9 mouse cellular contexts compared by ENCODE assay signal in the genomic region with DNA sequence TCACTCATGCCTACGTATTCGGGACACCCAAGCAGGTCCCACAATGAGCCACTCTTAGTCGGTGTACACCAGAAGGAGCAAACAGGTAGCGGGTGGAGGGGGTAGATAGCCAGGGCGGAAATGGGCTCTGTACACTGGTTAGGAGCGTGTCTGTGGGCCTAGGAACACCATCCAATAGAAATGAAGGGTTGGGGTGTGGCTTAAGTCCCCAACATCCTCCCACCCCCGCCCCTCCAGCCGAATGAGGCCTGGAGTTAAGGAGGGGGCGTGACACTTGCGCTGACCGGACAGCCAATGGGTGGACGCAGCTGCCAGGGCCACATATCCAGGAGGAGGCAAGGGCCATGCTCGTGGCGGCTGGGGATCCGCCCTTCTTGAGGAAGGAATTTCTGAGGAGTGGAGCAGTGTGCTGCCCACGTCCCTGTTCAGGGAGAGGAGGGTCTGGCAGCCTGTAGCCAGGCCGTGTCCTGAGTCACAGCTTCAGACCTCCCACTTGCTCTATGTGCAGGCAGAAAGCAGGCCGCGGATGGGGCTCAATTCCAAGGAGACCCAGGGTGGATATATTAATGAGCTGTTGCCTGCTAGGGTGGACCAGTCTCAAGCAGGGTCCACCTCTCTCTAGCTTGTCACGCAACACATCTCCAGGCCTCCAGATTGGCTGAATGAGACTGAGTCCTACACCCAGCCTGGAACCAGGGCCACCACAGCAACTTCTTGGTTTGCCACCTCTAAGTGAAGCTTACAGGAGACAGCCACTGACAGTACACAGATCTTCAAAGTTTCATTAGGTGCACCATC. TPM values are rescaled to one million over a fixed set of nuclear protein-coding genes. Genes with fewer than 3 reads are reported as not detected.
DNase-seq lines count a peak whose midpoint lies in the region; ATAC-seq and TF ChIP-seq lines count a peak whose summit lies in the region.
"Had no signal": no experiment of that assay in that cellular context is flagged by ENCODE, and none has a peak within 500 bp of the region (broad histone marks: within the 10 kb centered on the region; RNA-seq: fewer than 3 reads in every experiment).

No protein-coding gene starts in this region.

- 13% methylated on average over 18 of the region's 20 CpGs for WGBS in embryonic facial prominence, embryonic 14.5 days
- 6% methylated on average over 20 of the region's 20 CpGs for WGBS in heart, embryonic 11.5 days (ENCODE audit: insufficient replicate concordance)
- 4% methylated on average over 19 of the region's 20 CpGs for WGBS in kidney, embryonic 14.5 days

- H3K36me3 ChIP-seq in embryonic facial prominence, embryonic 14.5 days (ENCODE audit: control insufficient read depth, insufficient read depth, low read length) = no peaks in the 10 kb centered on the region
- H3K36me3 ChIP-seq in heart, embryonic 11.5 days (ENCODE audit: control insufficient read depth, insufficient read depth, low read length) = no peaks in the 10 kb centered on the region
- no peaks in the 10 kb centered on the region for H3K36me3 ChIP-seq in kidney, embryonic 14.5 days (ENCODE audit: control insufficient read depth, insufficient read depth, low read length)

- no peak for TF ChIP-seq CTCF in brain, embryonic 14.5 days (IDR thresholded peaks at IDR 0.05; ENCODE audit: borderline replicate concordance, extremely low read depth, insufficient read depth, insufficient read length)

- H3K4me2 ChIP-seq in embryonic facial prominence, embryonic 14.5 days (ENCODE audit: low read depth, low read length) = peak overlapping the region; percentile 55
- H3K4me2 ChIP-seq in heart, embryonic 11.5 days = peak overlapping the region; percentile 59
- H3K4me2 ChIP-seq in kidney, embryonic 14.5 days (replicated peaks; ENCODE audit: low read depth, low read length) = peak overlapping the region; percentile 42

- peak; percentile 93 for ATAC-seq in embryonic facial prominence, embryonic 14.5 days (ENCODE audit: low read depth)
- ATAC-seq in heart, embryonic 11.5 days (replicated peaks; ENCODE audit: insufficient number of reproducible peaks, low FRiP score, low TSS enrichment) = peak; percentile 86
- ATAC-seq in kidney, embryonic 14.5 days (ENCODE audit: low FRiP score, low TSS enrichment) = peak; percentile 93

- peak overlapping the region; percentile 51 for H3K9ac ChIP-seq in embryonic facial prominence, embryonic 14.5 days (ENCODE audit: low read depth, low read length)
- H3K9ac ChIP-seq in heart, embryonic 11.5 days (ENCODE audit: low read depth, low read length) = peak overlapping the region; percentile 50; the same call in 1 of the 2 replicates
- H3K9ac ChIP-seq in kidney, embryonic 14.5 days (ENCODE audit: low read depth, low read length) = 0 out of 2 replicates have a peak overlapping the region, but pooled peaks have one; percentile 8

- H3K4me3 ChIP-seq in embryonic facial prominence, embryonic 14.5 days (ENCODE audit: low read depth, low read length) = peak overlapping the region; percentile 17
- peak overlapping the region; percentile 13 for H3K4me3 ChIP-seq in heart, embryonic 11.5 days (ENCODE audit: low read depth, low read length)
- peak overlapping the region; percentile 14; the same call in 1 of the 2 replicates for H3K4me3 ChIP-seq in kidney, embryonic 14.5 days (ENCODE audit: low read length)

- no peak for TF ChIP-seq POLR2A in brain, embryonic 14.5 days (IDR thresholded peaks at IDR 0.05; ENCODE audit: borderline replicate concordance, extremely low read depth, insufficient read depth, insufficient read length, poor library complexity, severe bottlenecking)

- H3K27ac ChIP-seq in embryonic facial prominence, embryonic 14.5 days (replicated peaks; ENCODE audit: low read depth, low read length) = peak overlapping the region; percentile 58
- no peak overlapping the region for H3K27ac ChIP-seq in heart, embryonic 11.5 days (ENCODE audit: low read depth, low read length)
- H3K27ac ChIP-seq in kidney, embryonic 14.5 days (ENCODE audit: low read depth, low read length) = peak overlapping the region; percentile 73

- peak; percentile 87 for DNase-seq in brain, embryonic 14.5 days (ENCODE audit: low read depth)
- DNase-seq in embryonic facial prominence, embryonic 14.5 days (ENCODE audit: low spot score) = peak; percentile 92
- peak; percentile 92 for DNase-seq in lung, postnatal 10 days
- DNase-seq in skeletal muscle tissue, adult 2 months (ENCODE audit: low read depth, low spot score) = peak; percentile 76
- DNase-seq in right cerebral cortex, adult 2 months (ENCODE audit: low spot score in 2 of 2) = no peak
- DNase-seq in layer of hippocampus, adult 9-11 months = no peak

- peaks cover 28% of the 10 kb centered on the region for H3K4me1 ChIP-seq in embryonic facial prominence, embryonic 14.5 days (ENCODE audit: control insufficient read depth, insufficient read depth, low read length)
- 0 out of 2 replicates have a peak, but pooled peaks cover 4% of the 10 kb centered on the region for H3K4me1 ChIP-seq in heart, embryonic 11.5 days (ENCODE audit: control insufficient read depth, insufficient read depth, low read length)
- H3K4me1 ChIP-seq in kidney, embryonic 14.5 days (ENCODE audit: control insufficient read depth, insufficient read depth, low read length) = peaks cover 10% of the 10 kb centered on the region

- no peaks in the 10 kb centered on the region for H3K27me3 ChIP-seq in embryonic facial prominence, embryonic 14.5 days (replicated peaks; ENCODE audit: control insufficient read depth, insufficient read depth, low read length)
- no peaks in the 10 kb centered on the region for H3K27me3 ChIP-seq in heart, embryonic 11.5 days (ENCODE audit: control insufficient read depth, insufficient read depth, low read length)
- H3K27me3 ChIP-seq in kidney, embryonic 14.5 days (ENCODE audit: control insufficient read depth, insufficient read depth, low read length) = no peaks in the 10 kb centered on the region

- no peaks in the 10 kb centered on the region for H3K9me3 ChIP-seq in embryonic facial prominence, embryonic 14.5 days (ENCODE audit: control insufficient read depth, low read length)
- H3K9me3 ChIP-seq in heart, embryonic 11.5 days (replicated peaks; ENCODE audit: control insufficient read depth, low read length) = no peaks in the 10 kb centered on the region
- no peaks in the 10 kb centered on the region for H3K9me3 ChIP-seq in kidney, embryonic 14.5 days (ENCODE audit: control insufficient read depth, low read length)

RNA-seq across cellular contexts. Expression of a gene that starts 2.1 kb away (rescaled TPM):
- 3.9 and 4.7 TPM in 2 replicates for polyA plus RNA-seq in brain, embryonic 14.5 days (2012; rRNA removed)
- 7.5 and 10.0 TPM in 2 replicates for polyA plus RNA-seq in embryonic facial prominence, embryonic 14.5 days (2014; fragmentation: Nextera tagmentation; extraction: Ambion mirVana)
- 0.11 and 0.17 TPM in 2 replicates for polyA plus RNA-seq in heart, embryonic 11.5 days (2014; fragmentation: Nextera tagmentation; extraction: Ambion mirVana)
- 1.7 and 2.2 TPM in 2 replicates for polyA plus RNA-seq in kidney, embryonic 14.5 days (2014; fragmentation: Nextera tagmentation; extraction: Ambion mirVana)

RNA-seq across cellular contexts. Expression of a gene that starts 11.9 kb away (rescaled TPM):
- not detected in 2 replicates for polyA plus RNA-seq in brain, embryonic 14.5 days (2012; rRNA removed)
- not detected in 2 replicates for polyA plus RNA-seq in embryonic facial prominence, embryonic 14.5 days (2014; fragmentation: Nextera tagmentation; extraction: Ambion mirVana)
- not detected in 2 replicates for polyA plus RNA-seq in heart, embryonic 11.5 days (2014; fragmentation: Nextera tagmentation; extraction: Ambion mirVana)
- polyA plus RNA-seq in kidney, embryonic 14.5 days (2014; fragmentation: Nextera tagmentation; extraction: Ambion mirVana) = not detected in 2 replicates
- polyA plus RNA-seq: gonadal fat pad, adult 2 months had no signal

RNA-seq across cellular contexts. Expression of a gene that starts 18.9 kb away (rescaled TPM):
- polyA plus RNA-seq in brain, embryonic 14.5 days (2012; rRNA removed) = 10.5 and 13.4 TPM in 2 replicates
- 3.6 and 3.7 TPM in 2 replicates for polyA plus RNA-seq in embryonic facial prominence, embryonic 14.5 days (2014; fragmentation: Nextera tagmentation; extraction: Ambion mirVana)
- polyA plus RNA-seq in heart, embryonic 11.5 days (2014; fragmentation: Nextera tagmentation; extraction: Ambion mirVana) = 2.1 and 3.1 TPM in 2 replicates
- polyA plus RNA-seq in kidney, embryonic 14.5 days (2014; fragmentation: Nextera tagmentation; extraction: Ambion mirVana) = 4.0 and 4.4 TPM in 2 replicates

Comparison
In these comparisons a context has a peak if more than half of its experiments do, and no peak if none do; other contexts are left out.
1. DNase-seq: peak in brain, embryonic 14.5 days (single experiment), embryonic facial prominence, embryonic 14.5 days (single experiment), lung, postnatal 10 days (single experiment) and skeletal muscle tissue, adult 2 months (single experiment); none in right cerebral cortex, adult 2 months (0 of 2) and layer of hippocampus, adult 9-11 months (single experiment).
2. Peak in every context shown above with its lines, with median percentiles within 50 percentile points of each other: ATAC-seq, H3K4me2 ChIP-seq, H3K4me3 ChIP-seq and H3K9ac ChIP-seq.